Mouse (Mus musculus) T-cell, adult 66 days (primary cell): Measurements from ENCODE around the gene Cyp2j6. TPM values are rescaled to one million over a fixed set of nuclear protein-coding genes. Genes with fewer than 3 reads are reported as not detected.

ENCODE experiments used
- total RNA-seq, 2 experiments: library from RNA; stranded (reverse); gene quantifications; 3 replicates in 1 of 2; 4 replicates in 1 of 2; pipeline ENCODE4 v1.2.4; 2023

The Cyp2j6 gene
- total RNA-seq: not detected

GRCm38 (mm10) chr4:96553133-96553819, at the start of gene Cyp2j6:
Cyp2j6 (minus strand) TSS chr4:96553661.

GRCm38 (mm10) chr4:96590911-96591790, 37.7 kb upstream of the Cyp2j6 start, which contains the start of gene Cyp2j9:
Cyp2j9 (minus strand) TSS chr4:96591578.

GRCm38 (mm10) chr4:96507286-96507685, 46.2 kb downstream of the Cyp2j6 start, which contains the start of gene Cyp2j8:
Cyp2j8 (minus strand) TSS chr4:96507386.

Other genes starting within 250 kb of the Cyp2j6 start
- gene Cyp2j11, start 205.0 kb downstream of the Cyp2j6 start, total RNA-seq: not detected
- not detected for gene Cyp2j8, start 46.3 kb downstream of the Cyp2j6 start, total RNA-seq
- gene Cyp2j9, start 37.9 kb upstream of the Cyp2j6 start, total RNA-seq: not detected
- not detected for gene Cyp2j5, start 110.5 kb upstream of the Cyp2j6 start, total RNA-seq
- not detected for gene Gm12695, start 231.5 kb upstream of the Cyp2j6 start, total RNA-seq